Mouse (Mus musculus) layer of hippocampus, postnatal 25 days (tissue): ENCODE measurements around the gene Glipr1l2. TPM values are rescaled to one million over a fixed set of nuclear protein-coding genes. Genes with fewer than 3 reads are reported as not detected.
"Not testable (repeated sequence)": the region's sequence is repeated elsewhere in the genome, so short reads cannot be mapped to it uniquely, and the experiment has no call there.

Experiments
- DNase-seq, 2 experiments: peaks; one replicate each; pipeline ENCODE4 v3.0.0; 2022; ENCODE audit warnings: mixed read lengths in 2 of 2, low spot score in 1 of 2; ENCODE audit errors: extremely low spot score in 1 of 2
- total RNA-seq, 2 experiments: library from RNA; stranded (reverse); gene quantifications; 2 replicates each; pipeline ENCODE4 v1.2.3; 2021

The Glipr1l2 gene
- not detected for total RNA-seq

DNA sequence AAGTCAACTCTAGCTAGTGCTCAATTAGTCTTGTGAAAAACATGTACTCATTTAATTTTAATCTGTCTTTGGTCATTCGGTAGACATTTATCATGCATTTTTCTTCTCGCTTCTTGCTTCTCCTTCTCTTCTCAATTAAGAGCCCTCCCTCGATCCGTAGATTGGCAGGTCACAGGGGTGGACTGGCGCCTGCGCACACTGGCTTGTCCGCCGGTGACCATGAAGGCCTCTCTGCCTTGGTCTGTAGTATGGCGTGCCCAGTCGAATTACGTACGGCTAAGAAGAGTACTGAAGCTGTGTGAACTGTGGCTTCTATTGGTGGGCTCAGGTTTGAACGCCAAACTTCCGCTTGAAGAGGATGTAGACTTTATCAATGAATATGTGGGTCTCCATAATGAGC, at the start of gene Glipr1l2:
TSS of gene Glipr1l2 (plus strand) at position 198 of the 400 bp plus-strand sequence.
- DNase-seq = no peak

DNA sequence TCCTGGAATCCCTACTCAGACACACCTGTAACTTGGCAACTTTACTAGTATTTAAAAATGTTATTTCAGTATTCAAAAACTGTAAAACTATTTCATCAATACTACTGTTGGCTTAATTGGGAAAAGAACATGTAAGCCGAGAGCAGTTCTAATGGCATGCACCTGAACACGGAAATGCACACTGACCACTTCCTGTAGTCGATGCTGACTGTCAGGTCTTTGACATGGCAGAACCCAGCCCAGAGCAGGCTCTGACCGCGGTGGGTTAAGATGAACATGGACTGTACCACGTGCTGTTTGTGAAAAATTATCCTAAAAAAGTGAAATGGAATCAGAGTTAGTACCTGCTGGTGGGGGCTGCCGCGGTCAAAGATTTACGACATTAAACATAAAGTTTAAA, 39.6 kb upstream of the Glipr1l2 start:
- not testable (repeated sequence) for DNase-seq

- not testable (repeated sequence) for DNase-seq
Observed at GRCm38 (mm10) chr10:112044283-112044682, 38.9 kb upstream of the Glipr1l2 start.

DNA sequence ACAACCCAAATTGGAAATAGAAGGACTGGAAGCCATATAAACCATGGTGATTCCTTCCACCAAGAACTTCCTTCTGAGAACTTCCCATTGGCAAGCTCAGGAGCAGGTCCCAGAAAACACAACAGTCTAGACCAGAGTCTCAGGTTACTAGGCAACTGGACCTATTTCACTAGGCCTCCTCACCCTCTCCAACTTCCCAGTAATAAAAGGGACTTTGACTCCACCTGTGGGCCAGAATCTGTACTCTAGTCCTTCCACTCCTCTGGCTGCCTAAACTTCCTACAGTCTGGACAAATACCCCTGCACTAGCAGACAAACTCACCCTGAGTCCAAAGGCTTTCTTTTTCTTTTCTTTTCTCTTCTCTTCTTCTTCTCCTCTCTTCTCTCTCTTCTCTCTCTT, 31.9 kb upstream of the Glipr1l2 start:
- DNase-seq = no peak

DNA sequence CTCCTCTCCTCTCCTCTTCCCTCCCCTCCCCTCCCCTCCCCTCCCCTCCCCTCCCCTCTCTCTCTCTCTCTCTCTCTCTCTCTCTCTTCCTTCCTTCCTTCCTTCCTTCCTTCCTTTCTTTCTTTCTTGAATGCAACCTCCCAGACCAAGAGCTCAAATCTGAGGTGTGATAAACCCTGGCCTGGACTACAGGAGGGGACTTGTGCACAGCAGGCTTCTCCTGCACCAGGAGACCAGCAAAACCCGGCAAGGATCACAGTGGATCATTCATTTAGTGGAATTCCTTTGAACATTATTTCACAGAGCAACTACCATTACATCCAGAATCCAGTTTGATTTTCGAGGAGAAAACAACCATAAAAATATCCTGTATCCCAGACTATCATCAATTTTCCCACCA, 31.2 kb upstream of the Glipr1l2 start:
- not testable (repeated sequence) for DNase-seq

DNA sequence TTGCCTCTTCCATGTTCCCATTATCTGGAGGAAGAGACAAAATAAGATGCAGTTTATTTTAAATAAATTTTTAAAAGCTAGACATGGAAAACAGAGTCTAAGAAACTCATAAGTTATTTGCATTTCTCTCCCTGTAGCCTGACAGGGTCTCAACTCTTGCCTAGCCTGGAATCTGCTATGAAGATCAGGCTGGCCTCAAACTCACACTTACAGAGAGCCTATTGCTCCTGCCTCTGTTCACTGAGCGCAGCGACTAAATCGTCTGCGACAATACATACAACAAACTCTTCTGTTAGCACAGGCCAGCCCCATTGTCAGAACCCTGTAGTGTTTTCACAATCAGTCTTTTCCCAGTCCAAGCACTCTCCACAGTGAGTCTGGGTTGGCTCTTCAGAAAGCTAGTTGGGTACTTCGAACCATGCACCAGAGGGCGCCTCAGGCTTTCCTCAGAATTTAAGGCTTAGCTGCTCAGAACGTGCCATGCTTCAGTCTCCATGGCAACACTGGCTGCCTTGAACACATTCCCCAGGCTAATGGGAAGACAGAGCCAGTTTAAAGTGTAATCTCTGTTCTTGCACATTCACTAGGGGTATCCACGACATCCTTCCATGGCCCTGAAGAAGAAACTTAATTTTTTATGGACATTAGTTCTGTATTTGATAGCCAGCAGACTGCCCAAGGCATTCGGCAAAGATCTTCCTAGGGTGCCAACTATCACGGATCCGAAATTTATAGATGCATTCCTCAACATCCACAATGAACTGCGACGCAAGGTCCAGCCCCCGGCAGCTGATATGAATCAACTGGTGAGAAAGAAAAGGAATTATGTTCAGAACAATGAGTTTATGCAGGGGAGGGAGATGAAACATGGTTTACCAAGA, 23.2 kb upstream of the Glipr1l2 start, which contains the start of gene Glipr1l1:
TSS of gene Glipr1l1 (plus strand) at position 488 of the 881 bp plus-strand sequence.
- DNase-seq = peak; percentile 51 to 74

DNA sequence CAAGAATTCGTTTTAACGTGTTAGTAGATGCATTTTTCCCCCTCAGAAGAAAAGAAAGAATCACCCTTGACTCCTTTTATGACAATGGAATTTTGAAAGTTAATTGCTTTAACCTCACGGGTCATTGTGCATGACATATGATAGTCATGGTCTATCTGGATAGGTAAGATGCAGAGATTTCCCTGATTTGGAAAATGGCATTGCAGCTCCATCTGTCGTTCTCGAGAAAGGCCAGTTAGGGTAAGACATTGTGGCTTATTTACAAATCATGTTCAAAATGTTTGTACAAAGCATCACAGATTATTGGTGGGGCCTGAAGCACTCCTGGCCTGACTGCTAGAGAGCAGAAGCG, 22.6 kb upstream of the Glipr1l2 start:
- DNase-seq = not testable (repeated sequence)

- no peak for DNase-seq
Observed at GRCm38 (mm10) chr10:112080044-112080443, 3.1 kb upstream of the Glipr1l2 start.

DNA sequence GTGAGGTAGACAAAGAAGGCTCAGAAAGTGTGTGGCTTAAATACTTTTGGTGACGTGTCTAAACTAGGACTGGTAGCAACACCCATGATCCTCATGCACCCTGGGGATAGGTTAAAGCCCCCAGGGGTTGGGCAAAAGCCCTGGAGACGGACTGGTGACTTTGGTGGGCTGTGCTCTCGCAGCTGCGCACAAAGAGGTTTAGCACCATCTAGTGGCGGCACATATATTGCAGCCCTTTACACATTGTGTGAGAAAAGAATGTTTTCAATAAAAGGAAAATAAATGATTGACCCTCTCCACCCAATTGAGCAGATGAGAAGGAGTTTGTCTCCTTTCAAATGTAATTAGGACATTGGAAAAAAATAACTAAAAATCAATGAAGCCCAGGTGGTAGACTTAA, 22.6 kb downstream of the Glipr1l2 start:
- DNase-seq = peak; percentile 50 to 75

DNA sequence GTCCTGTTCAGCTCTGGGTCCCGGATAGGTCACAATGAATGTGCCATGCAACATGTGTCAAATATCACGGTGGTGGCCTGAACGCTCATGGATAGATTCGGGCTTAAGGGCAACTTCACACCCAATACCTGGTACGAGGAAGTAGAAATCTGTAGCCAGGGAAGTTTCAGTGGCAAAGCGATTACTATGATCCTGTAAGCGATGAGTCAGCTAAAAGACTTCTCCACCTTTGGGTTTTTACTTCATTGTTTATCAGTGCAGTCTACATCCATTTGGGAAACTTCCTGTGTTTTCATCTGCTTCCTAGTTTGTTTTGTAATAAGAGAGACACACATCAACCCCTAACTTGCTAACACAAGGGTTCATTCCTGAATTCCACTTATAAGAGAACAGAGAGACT, 27.2 kb downstream of the Glipr1l2 start:
- DNase-seq = no peak

DNA sequence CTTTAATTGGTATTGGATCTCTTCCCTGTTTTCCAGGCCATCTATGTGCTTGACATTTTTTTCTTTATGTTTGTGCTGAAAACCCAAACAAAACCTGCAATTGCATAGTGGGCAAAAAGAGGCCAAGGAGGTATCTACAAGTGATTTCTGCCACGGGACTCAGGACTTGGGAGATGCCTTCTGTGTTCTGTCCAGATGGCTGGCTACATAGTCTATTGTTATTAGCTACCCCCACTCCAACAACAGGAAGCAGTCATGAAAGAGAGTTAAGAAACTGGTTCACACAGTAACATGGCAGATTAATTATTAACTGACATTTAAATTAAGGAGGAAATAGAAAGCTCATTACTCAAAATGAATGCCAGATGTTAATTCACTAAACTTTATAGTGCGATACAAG, 41.9 kb downstream of the Glipr1l2 start:
- not testable (repeated sequence) for DNase-seq

GRCm38 (mm10) chr10:112127682-112128230, 44.6 kb downstream of the Glipr1l2 start:
- not testable (repeated sequence) for DNase-seq

DNA sequence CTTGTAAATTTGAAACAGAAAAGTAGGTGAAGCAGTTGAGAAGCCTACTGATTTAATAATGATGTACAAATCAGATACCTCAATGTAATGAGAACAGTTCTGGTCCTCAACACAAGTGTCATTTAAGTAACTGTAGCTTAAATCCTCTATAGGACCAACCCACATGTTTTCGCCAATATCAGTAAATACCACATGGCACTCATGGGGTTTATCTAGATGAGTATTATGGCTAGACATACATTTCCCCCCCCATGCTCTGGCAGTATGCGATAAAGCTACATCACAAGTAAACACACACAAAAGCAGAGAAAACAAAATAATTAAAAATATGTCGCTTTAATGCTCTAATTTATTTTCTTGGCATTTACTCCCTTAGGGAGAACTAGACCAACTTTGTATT, 49.0 kb downstream of the Glipr1l2 start:
- DNase-seq = no peak

GRCm38 (mm10) chr10:112138050-112138870, 55.1 kb downstream of the Glipr1l2 start:
- peak in 1 of 2 experiments; percentile 24 for DNase-seq

DNA sequence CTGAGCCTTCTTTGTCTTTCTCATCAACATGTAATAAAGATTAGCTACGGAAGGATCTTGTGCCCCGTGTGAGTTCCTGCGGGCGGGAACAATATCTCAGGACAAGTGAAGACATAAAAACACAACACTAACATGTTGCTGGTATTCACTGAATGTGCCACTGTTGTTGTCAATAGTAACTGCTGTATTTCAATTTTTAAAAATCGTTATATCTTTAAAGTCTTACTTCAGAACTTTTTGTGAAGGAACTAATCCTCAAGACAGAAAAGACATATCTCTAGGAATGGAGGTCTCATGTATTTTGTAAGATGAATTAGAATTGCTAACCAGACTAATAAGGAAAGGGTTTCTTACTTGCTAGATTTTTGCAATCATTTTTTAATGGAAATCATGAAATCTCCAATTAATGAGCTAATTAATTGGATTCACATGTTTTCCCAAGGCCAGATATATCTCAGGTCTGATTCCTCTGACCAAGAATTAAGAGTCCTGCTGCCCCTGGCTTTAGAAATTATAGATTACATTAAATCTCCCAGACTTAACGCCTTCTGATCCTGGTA, 55.8 kb downstream of the Glipr1l2 start:
- DNase-seq = no peak

- DNase-seq = no peak
Observed at GRCm38 (mm10) chr10:112139834-112140233, 56.7 kb downstream of the Glipr1l2 start.

Other genes starting within 250 kb of the Glipr1l2 start
- gene Krr1, start 110.7 kb upstream of the Glipr1l2 start, total RNA-seq = 10 to 100 TPM; 38.1 to 38.6 TPM
- 1 to 10 TPM; 2.6 to 3.0 TPM for gene Glipr1, start 80.7 kb upstream of the Glipr1l2 start, total RNA-seq
- not detected for gene Glipr1l1, start 23.2 kb upstream of the Glipr1l2 start, total RNA-seq
- not detected for gene Glipr1l3, start 77.0 kb downstream of the Glipr1l2 start, total RNA-seq
- gene Caps2, start 80.3 kb downstream of the Glipr1l2 start, total RNA-seq = under 1 TPM; 0.10 to 0.21 TPM
- 10 to 100 TPM; 79.4 to 82.8 TPM for gene Kcnc2, start 187.8 kb downstream of the Glipr1l2 start, total RNA-seq